Mouse (Mus musculus) monocyte, adult 5-6 weeks (primary cell): Measurements from ENCODE around the gene Rbck1. TPM values are rescaled to one million over a fixed set of nuclear protein-coding genes. Genes with fewer than 3 reads are reported as not detected.
A peak's percentile ranks its signal among the peaks of the same experiment; 100 is the strongest.

Experiments used
- ATAC-seq: fragments of 153-309, 156-312 bp; replicated peaks from 2 replicates; pipeline ENCODE4 v1.8.0; 2017; ENCODE audit warnings: mild to moderate bottlenecking; ENCODE audit not compliant: low TSS enrichment, insufficient number of reproducible peaks, severe bottlenecking, poor library complexity, low FRiP score
- total RNA-seq: library from RNA; stranded (forward); fragments of 200-1000, 200-491, 200-594 nt; gene quantifications from 3 replicates; pipeline ENCODE4 v1.2.3, GENCODE M21; 2017

The Rbck1 gene
- total RNA-seq, 1 experiment from 2014 or later: 59.1 TPM

DNA sequence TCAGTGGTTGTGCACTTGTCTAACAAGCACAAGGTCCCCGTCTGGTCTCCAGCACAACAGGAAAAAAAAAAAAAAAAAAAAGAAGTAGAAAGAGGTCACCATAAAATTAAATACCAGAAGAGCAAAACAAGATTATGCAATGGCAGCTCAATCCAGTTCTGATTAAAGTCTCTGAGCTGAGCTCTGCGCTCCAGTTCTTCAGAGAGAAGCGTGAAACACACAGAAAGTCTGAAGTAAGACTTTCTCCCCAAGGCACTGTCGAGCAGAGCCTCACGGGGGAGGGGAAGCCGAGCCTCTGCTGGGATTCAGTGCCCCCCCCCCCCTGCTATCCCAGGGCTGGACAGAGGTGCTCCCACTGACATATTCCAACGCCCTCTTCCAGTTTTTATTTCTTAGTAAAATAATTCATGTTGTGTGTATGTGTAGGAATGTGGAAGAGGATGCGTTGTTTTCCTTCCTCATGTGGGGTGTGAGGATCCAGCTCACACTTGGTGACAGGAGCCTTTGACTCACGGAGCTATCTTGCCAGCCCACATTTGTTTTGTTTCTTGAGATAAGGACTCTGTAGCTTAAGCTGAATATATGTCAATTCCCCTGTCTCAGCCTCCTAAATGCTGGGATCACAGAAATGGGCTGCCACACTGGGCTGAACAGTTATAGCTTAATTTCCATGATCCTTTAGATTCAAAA lies 14.5 kb upstream of the Rbck1 start:
- no peak for ATAC-seq

- ATAC-seq: no peak
These were observed 12.9 kb upstream of the Rbck1 start for GRCm38 (mm10) chr2:152345393-152345792.

GRCm38 (mm10) chr2:152344909-152345308 lies 12.5 kb upstream of the Rbck1 start:
- ATAC-seq: no peak

GRCm38 (mm10) chr2:152344361-152344760 lies 11.9 kb upstream of the Rbck1 start:
- no peak for ATAC-seq

DNA sequence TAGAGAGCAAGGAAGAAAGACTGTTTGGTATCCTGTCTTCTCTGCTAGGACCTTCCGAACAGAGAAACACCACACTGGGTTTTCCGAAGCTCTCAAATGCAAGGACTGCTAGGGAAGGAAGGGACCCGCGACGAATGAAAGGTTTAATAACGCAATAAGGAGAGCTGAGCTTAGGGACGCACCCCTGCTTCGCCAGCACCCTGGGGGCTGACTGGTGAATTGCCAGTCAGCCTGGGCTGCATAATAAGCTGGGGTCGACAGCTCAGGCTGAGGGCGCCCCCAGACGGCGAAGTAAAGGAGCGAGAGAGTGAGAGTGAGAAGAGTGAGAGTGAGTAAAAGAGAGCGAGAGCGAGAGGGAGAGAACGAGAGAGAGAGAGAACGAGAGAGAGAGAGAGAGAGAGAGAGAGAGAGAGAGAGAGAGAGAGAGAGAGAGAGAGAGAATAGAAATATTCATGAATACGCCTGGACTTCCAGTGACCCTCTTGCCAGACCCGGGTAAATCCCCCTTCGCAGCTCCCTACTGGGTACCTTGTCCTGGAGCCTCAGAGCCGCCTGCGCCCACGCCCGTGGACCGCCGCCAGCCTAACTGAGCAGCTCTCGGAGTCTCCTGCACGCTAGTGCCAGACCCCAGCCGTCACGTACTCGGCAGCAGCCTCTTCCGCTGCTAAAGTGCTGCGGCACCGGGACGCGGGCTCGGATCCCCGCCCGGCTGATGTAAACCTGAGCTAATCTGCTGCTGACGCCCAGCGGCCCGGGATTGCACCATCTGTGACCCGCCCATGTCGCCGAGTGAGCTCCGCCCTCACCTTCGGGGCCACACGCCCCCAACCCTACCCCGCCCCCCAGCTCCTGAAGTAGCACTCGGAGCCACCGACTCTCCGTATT lies 11.1 kb upstream of the Rbck1 start, which contains the start of gene Trib3:
Trib3 (minus strand) TSS at position 704 of the 885 bp plus-strand sequence.
- peak; percentile 77 for ATAC-seq

- no peak for ATAC-seq
These were observed 7.3 kb upstream of the Rbck1 start for GRCm38 (mm10) chr2:152339631-152340179.

DNA sequence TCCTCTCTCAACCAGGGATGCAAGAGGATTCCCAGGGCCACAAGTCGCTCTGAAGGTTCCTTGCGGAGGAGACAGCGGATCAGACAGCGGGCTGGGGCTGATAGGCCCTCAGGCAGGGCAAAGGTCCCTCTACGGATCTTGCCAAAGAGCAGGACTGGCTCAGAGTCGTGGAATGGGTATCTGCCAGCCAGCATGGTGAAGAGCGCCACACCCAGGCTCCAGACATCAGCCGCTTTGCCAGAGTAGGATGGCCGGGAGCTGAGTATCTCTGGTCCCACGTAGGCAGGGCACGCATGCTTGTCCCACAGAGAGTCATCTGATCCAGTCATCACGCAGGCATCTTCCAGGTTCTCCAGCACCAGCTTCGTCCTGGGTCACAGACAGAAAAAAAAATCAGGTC lies 5.9 kb upstream of the Rbck1 start:
- no peak for ATAC-seq

DNA sequence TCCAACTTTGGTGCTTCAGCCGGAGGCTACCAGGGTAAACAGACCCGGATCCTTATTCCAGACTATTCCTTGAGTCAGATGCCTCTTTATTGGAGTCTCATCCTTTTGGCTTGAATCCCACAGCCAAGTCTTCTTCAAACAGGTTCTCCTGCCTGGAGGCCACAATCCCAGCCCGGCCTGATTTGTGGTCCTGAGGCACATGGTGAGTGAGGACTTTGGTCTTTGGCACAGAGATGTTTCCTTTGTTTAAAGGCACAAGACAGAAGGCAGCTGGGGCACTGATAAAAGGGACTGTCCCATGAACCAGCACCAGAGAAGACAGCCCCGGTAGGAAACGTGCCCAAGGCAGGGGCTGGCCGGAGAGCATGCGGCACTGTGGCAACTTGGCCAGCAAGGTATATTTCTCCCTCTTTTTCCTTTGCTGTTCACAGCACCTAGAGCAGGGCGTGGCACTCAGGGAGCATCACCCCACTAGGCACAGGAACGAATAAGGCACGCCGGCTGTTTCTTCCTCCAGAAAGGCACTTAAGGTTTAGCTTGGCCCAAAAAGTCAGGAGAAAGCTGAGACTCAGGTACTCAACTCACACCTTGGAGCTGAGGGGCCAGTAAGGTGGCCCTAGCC lies 5.2 kb upstream of the Rbck1 start:
- no peak for ATAC-seq

DNA sequence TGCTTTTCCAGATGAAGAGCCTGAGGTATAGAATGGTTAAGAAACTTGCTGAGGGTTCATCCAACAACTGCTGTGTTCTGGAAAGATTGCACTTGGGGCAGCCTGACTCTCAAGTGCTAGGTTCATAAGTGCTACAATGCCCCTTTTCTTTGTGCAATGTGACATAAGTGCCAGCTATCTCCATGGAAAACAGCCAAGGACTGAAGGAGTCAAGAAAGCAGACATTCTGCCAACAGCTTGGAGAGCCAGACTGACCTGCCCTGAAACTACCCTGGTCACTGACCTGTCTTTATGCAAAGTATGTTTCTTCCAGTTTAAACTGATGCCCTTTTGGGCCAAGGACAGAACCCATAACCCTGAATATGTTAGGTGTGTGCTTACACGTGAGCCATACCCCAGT lies 4.4 kb upstream of the Rbck1 start:
- ATAC-seq: no peak

- no peak for ATAC-seq
These were observed 2.9 kb upstream of the Rbck1 start for GRCm38 (mm10) chr2:152335289-152335820.

DNA sequence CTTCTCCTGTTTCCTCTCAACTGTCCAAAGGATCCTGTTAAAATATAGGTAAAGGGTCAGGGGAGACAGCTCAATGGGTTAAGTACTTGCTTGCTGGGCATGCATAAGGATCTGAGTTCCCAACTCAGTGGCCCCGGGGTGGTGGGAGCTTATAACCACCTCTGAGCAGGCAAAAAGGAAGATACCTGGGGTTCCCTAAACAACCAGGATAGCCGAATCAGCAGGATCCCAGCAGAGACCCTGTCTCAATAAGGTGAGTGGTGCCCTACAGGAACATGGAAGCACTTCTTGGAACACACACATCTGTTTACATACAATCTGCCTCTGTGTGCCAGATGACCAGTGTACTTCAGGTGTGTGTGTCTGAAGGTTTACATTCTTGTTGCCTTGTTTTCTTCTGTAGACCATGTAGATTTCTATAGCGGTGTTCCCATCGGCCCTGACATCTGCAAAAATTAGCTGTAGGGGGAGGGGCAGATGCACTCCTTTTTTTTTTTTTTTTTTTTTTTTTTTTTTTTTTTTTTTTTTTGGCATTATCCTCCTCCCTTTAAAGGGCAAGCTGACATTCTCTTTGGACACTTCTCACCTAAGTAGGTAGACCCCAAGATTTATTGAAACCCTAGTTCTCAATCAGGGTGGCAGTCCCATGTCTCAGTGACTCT lies 1.0 kb upstream of the Rbck1 start:
- ATAC-seq: no peak

DNA sequence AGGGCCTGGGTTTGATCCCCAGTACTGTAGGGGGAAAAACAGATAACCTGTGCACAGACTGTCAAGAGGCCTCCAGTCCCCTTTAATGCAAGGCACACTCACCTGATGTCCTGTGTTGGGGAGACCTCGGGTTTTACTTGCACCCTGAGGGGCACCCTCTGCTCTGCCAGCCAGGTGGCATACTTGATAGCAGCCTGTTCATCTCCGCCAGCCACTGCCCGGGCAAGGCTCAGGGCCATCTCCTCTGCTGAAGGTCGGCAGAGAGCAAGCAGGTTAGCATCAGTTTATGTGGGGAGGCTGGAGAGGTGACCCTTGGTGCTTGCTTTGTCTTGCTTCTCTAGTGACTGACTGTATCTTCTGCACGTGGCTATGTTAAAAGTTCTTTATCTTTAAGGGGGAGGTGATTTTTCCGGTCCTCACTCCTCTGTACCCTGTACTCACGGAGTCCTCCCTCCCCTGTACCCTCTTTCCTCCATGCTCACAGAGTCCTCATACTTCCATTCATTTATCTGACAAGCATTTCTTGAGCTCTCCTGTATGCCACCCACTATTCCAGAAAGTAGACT lies 1.5 kb downstream of the Rbck1 start:
- ATAC-seq: no peak

DNA sequence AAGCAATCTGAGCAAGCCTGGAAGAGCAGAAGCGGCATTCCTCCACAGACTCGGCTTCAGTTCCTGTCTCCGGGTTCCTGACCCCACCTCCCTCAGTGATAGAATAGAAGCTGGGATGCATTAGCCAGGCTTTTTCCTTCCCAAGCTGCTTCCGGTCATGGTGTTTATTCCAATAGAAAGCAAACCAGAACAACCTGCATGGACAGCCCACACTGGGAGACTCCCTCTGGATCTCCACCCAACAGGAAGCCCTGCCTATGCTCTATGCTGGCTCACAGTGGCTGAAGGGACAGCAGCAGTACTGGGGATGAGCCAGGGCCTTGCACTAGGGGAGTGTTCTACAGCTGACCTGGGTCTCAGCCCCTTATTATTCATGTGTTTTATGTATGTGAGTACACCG lies 4.5 kb downstream of the Rbck1 start:
- ATAC-seq: no peak

- no peak for ATAC-seq
These were observed 5.8 kb downstream of the Rbck1 start for GRCm38 (mm10) chr2:152326654-152327053.

DNA sequence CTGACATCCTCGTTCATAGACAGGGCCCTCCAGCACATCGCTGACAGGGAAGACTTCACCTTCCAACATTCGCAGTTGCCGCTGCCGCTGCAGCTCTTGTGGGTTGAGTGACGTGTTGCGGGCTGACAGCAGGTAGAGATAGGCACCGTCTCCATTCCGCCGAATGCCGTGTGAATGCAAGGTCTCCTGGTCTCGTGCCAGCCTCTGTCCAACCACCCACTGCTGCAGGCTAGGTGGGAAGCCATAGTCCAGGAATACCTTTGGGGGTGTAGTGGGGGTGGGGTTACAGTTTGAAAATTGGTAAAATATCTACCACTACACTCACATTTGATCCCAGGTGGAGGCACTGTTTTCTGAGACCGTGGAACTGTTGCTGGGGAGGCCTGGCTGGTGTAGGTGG lies 6.3 kb downstream of the Rbck1 start:
- ATAC-seq: no peak

GRCm38 (mm10) chr2:152324842-152325241 lies 7.6 kb downstream of the Rbck1 start:
- ATAC-seq: no peak

- ATAC-seq: no peak
These were observed 8.5 kb downstream of the Rbck1 start for GRCm38 (mm10) chr2:152323971-152324370.

DNA sequence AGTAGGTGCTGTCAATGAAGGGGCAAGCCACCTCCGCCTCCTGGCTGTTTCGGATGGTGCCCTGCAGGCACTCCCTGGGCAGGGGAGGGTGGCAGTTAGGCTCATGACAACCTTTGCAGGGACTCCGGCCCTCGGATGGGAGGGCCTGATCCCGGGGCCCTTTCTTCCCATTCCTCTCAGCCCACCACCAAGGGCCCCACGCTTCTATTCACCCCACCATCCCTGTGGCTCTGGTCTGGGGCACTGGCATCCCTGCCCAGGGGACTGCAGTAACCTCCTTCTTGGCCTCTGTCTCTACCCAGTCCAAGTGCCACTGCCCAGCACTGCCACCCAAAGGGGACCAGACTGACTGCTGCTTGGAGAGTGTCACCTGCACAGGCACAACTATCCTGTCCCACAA lies 10.3 kb downstream of the Rbck1 start:
- ATAC-seq: no peak
